Mouse (Mus musculus) intestine, embryonic 14.5 days (tissue): ENCODE results near the gene Gspt1. TPM values are rescaled to one million over a fixed set of nuclear protein-coding genes. Genes with fewer than 3 reads are reported as not detected.
A peak's percentile ranks its signal among the peaks of the same experiment; 100 is the strongest.

Experiments used
- ATAC-seq: fragments of 200-750 bp; cut with Nextera tagmentation; replicated peaks from 2 replicates; pipeline ENCODE4 v1.8.0; 2017; ENCODE audit warnings: low read depth, moderate number of reproducible peaks, moderate TSS enrichment, moderate library complexity; ENCODE audit not compliant: low FRiP score, low TSS enrichment
- DNase-seq: peaks from one replicate; pipeline ENCODE4 v3.0.0-alpha.2; 2018; ENCODE audit warnings: low spot score
- H3K27ac ChIP-seq: fragments of 300-500 bp; sonication (generic); 2 replicates; pipeline ENCODE4 v1.5.1; 2014; ENCODE audit warnings: low read depth, mild to moderate bottlenecking, control low read depth
- H3K27me3 ChIP-seq: fragments of 300-500 bp; sonication (generic); replicated peaks from 2 replicates; pipeline ENCODE4 v1.6.1; 2014; ENCODE audit warnings: low read length, control low read depth; ENCODE audit not compliant: control insufficient read depth, insufficient read depth
- H3K36me3 ChIP-seq: fragments of 300-500 bp; sonication (generic); 2 replicates; pipeline ENCODE4 v1.6.1; 2014; ENCODE audit warnings: low read length, control low read depth; ENCODE audit not compliant: control insufficient read depth, insufficient read depth
- H3K4me1 ChIP-seq: fragments of 300-500 bp; sonication (generic); replicated peaks from 2 replicates; pipeline ENCODE4 v1.6.1; 2014; ENCODE audit warnings: low read length, control low read depth, mixed read lengths; ENCODE audit not compliant: control insufficient read depth, insufficient read depth
- H3K4me2 ChIP-seq: fragments of 300-500 bp; sonication (generic); 2 replicates; pipeline ENCODE4 v1.6.1; 2014; ENCODE audit warnings: low read length
- H3K4me3 ChIP-seq: fragments of 300-500 bp; sonication (generic); 2 replicates; pipeline ENCODE4 v1.5.1; 2014; ENCODE audit warnings: low read depth, low read length, control low read depth, mixed read lengths
- H3K9ac ChIP-seq: fragments of 300-500 bp; sonication (generic); 2 replicates; pipeline ENCODE4 v1.6.1; 2014; ENCODE audit warnings: mild to moderate bottlenecking, low read length
- H3K9me3 ChIP-seq: fragments of 300-500 bp; sonication (generic); 2 replicates; pipeline ENCODE4 v1.6.1; 2016; ENCODE audit warnings: low read length, control low read depth; ENCODE audit not compliant: control insufficient read depth
- WGBS: fragments of 180-500 bp; shearing (Covaris S2); extraction: QIAGEN DNeasy Blood & Tissue Kit; methylation state at CpG from one replicate; pipeline ENCODE4 v1.1.7; 2014; 5-methylcytosine and 5-hydroxymethylcytosine counted together
- polyA plus RNA-seq: library from polyadenylated mRNA; unstranded; fragments of >200 nt; fragmentation: Nextera tagmentation; extraction: Ambion mirVana; gene quantifications from 2 replicates; pipeline ENCODE4 v1.2.1, GENCODE M21; 2014

Gspt1 gene
- polyA plus RNA-seq, 1 experiment from 2014 or later, result 90.4 TPM

- H3K9me3 ChIP-seq, result no peaks in the 10 kb centered on the region
- H3K4me3 ChIP-seq, result no peak overlapping the region
- H3K27ac ChIP-seq, result no peak overlapping the region
- DNase-seq (no peak), ATAC-seq (no peak)
- no peaks in the 10 kb centered on the region for H3K27me3 ChIP-seq
- H3K36me3 ChIP-seq, result no peaks in the 10 kb centered on the region
- WGBS, result 57% methylated on average over 3 of the region's 3 CpGs
- H3K9ac ChIP-seq, result no peak overlapping the region
- H3K4me1 ChIP-seq, result no peaks in the 10 kb centered on the region
- no peak overlapping the region for H3K4me2 ChIP-seq
These were observed 22.8 kb upstream of the Gspt1 start for GRCm38 (mm10) chr16:11276888-11277287.

GRCm38 (mm10) chr16:11271073-11271472 is 16.9 kb upstream of the Gspt1 start:
- DNase-seq (no peak), ATAC-seq (no peak)
- Histone ChIP-seq H3K4me2 (no peak overlapping the region), H3K9ac (no peak overlapping the region), H3K4me1 (no peaks in the 10 kb centered on the region), H3K27ac (no peak overlapping the region), H3K9me3 (no peaks in the 10 kb centered on the region), H3K36me3 (no peaks in the 10 kb centered on the region), H3K4me3 (no peak overlapping the region), H3K27me3 (no peaks in the 10 kb centered on the region)

DNA sequence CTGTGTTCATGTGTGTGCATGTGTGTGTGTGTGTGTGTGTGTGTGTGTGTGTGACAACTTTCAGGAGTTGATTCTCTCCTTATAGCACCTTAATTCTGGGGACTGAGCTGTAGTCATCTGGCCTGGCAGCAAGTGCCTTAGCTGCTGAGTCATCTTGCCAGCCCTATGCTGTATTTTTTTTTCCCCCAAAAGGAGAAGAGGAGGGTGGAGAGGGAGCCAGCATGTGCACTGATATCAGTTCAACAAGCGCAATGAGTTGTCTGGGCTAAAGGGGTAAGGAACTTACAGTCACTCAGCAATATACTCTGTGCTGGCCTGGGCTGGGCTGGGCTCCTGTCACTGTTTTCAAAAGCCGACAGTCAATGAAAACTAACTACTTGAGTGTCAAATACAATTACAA is 16.5 kb upstream of the Gspt1 start:
- DNase-seq (no peak), ATAC-seq (no peak)
- Histone ChIP-seq H3K27ac (no peak overlapping the region), H3K4me2 (no peak overlapping the region), H3K9ac (no peak overlapping the region), H3K4me1 (no peaks in the 10 kb centered on the region), H3K27me3 (no peaks in the 10 kb centered on the region), H3K9me3 (no peaks in the 10 kb centered on the region), H3K4me3 (no peak overlapping the region), H3K36me3 (no peaks in the 10 kb centered on the region)
- 80% methylated on average over 2 of the region's 2 CpGs for WGBS

GRCm38 (mm10) chr16:11269808-11270207 is 15.7 kb upstream of the Gspt1 start:
- Histone ChIP-seq H3K27me3 (no peaks in the 10 kb centered on the region), H3K9ac (no peak overlapping the region), H3K27ac (no peak overlapping the region), H3K4me3 (no peak overlapping the region), H3K4me1 (no peaks in the 10 kb centered on the region), H3K36me3 (no peaks in the 10 kb centered on the region), H3K9me3 (no peaks in the 10 kb centered on the region), H3K4me2 (no peak overlapping the region)
- ATAC-seq (no peak), DNase-seq (no peak)
- WGBS, result 28% methylated on average over 6 of the region's 6 CpGs

DNA sequence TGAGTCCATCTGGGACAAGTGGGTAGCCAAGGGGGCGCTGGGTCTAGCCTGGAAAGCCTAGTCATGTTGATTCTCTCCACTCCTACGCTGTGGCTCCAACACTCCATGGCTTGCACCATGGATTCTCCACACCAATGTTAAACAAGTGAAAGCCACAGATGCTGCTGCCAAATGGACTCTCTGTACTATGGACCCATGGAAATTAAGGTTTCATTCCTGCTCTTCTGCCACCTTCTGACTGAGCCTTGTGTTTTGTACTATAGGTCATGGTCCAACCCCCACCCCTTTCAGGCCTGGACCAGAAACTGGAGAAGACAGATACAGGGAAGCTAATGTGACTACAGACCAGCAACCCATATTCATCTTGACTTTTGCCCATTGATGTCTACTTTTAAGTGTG is 12.4 kb upstream of the Gspt1 start:
- DNase-seq (no peak), ATAC-seq (no peak)
- H3K27ac ChIP-seq, result no peak overlapping the region
- no peaks in the 10 kb centered on the region for H3K27me3 ChIP-seq
- H3K9me3 ChIP-seq, result no peaks in the 10 kb centered on the region
- H3K4me3 ChIP-seq, result no peak overlapping the region
- no peak overlapping the region for H3K4me2 ChIP-seq
- no peak overlapping the region for H3K9ac ChIP-seq
- no peaks in the 10 kb centered on the region for H3K4me1 ChIP-seq
- WGBS, result 75% methylated on average over 2 of the region's 2 CpGs
- H3K36me3 ChIP-seq, result no peaks in the 10 kb centered on the region

DNA sequence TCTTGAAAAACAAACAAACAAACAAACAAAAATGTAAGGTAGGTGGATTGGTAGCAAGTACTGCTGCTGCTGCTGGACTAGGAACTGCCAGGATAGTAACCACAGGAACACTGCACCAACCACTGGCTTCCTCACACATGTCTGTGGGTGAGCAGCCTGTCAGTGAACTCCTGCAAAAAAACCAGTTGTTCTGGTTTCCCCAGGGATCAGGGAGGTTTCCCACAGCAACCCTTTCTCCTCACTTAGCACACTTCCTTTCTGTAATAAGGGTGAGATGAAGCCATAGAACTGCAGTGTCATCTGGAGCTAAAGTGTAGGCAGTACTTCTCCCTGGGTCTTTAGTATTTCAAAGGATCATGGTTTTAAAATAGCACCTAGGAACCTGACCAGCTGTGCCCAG is 9.1 kb upstream of the Gspt1 start:
- no peak overlapping the region for H3K4me3 ChIP-seq
- H3K4me2 ChIP-seq, result no peak overlapping the region
- no peaks in the 10 kb centered on the region for H3K27me3 ChIP-seq
- ATAC-seq (peak; percentile 58; the same call in 1 of the 2 replicates), DNase-seq (no peak)
- no peaks in the 10 kb centered on the region for H3K4me1 ChIP-seq
- no peaks in the 10 kb centered on the region for H3K9me3 ChIP-seq
- no peak overlapping the region for H3K27ac ChIP-seq
- no peaks in the 10 kb centered on the region for H3K36me3 ChIP-seq
- no peak overlapping the region for H3K9ac ChIP-seq

DNA sequence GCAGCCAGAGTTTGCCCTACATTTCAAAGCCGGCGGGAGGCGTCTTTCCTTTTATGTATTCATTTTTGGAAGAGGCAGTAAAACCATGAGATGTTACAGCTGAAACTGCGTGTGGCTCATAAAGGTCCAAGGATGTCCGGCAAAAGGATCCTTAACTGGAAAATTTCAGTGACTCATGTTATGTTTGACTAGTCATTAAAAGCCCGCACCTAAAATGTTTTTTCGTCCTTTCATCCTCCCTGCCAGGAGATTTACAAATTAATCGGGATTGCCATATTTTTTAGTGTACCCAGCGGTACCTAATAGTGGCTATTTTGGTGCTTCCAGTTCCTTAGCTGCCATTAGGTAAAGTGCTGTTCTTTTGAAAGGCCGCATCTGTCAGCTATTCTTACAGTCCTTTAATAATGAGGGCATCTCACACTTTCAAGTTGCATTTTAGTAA is 619 bp upstream of the Gspt1 start:
- H3K9me3 ChIP-seq, result no peaks in the 10 kb centered on the region
- peaks cover 14% of the 10 kb centered on the region for H3K4me1 ChIP-seq
- H3K4me2 ChIP-seq, result peak overlapping the region; percentile 66
- H3K27ac ChIP-seq, result peak overlapping the region; percentile 93
- no peaks in the 10 kb centered on the region for H3K27me3 ChIP-seq
- DNase-seq (no peak), ATAC-seq (no peak)
- H3K36me3 ChIP-seq, result no peaks in the 10 kb centered on the region
- H3K9ac ChIP-seq, result peak overlapping the region; percentile 70
- WGBS, result 14% methylated on average over 10 of the region's 10 CpGs
- H3K4me3 ChIP-seq, result peak overlapping the region; percentile 95

GRCm38 (mm10) chr16:11253065-11253831 is 877 bp downstream of the Gspt1 start:
- H3K4me3 ChIP-seq, result peak overlapping the region; percentile 95
- H3K27me3 ChIP-seq, result no peaks in the 10 kb centered on the region
- WGBS, result under 1% methylated on average over 40 of the region's 58 CpGs
- no peaks in the 10 kb centered on the region for H3K9me3 ChIP-seq
- ATAC-seq, result peak; percentile 41
- H3K4me2 ChIP-seq, result peak overlapping the region; percentile 83
- peaks cover 14% of the 10 kb centered on the region for H3K4me1 ChIP-seq
- peak overlapping the region; percentile 91 for H3K9ac ChIP-seq
- peak overlapping the region; percentile 93 for H3K27ac ChIP-seq
- H3K36me3 ChIP-seq, result no peaks in the 10 kb centered on the region
- peak; percentile 82 for DNase-seq

DNA sequence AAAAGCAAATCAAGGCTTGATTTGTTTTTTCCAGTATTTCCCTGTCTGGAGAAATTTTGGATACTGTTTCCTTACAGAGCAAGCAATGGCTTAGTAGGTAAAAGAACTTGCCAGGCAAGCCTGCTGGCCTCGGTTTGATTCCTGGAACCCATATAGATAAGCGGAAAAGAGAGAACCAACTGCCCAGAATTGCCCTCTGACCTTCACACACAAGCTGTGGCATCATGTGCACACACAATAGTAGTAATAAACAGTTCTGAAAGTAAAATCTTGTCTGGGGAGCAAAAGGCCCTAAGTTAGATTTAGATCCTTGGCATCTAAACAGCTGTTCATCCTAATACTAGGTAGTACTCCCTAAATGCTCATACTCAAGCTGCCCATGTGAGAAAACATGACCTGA is 6.3 kb downstream of the Gspt1 start:
- WGBS, result 68% methylated on average over 2 of the region's 2 CpGs
- Histone ChIP-seq H3K4me1 (peaks cover 11% of the 10 kb centered on the region), H3K4me2 (no peak overlapping the region), H3K4me3 (no peak overlapping the region), H3K9ac (no peak overlapping the region), H3K9me3 (no peaks in the 10 kb centered on the region), H3K36me3 (no peaks in the 10 kb centered on the region), H3K27ac (no peak overlapping the region), H3K27me3 (no peaks in the 10 kb centered on the region)
- no peak for ATAC-seq
- DNase-seq, result no peak
